Mouse (Mus musculus) thymus, postnatal 36 days (tissue): ENCODE measurements around the gene Camk2b.
A peak's percentile ranks its signal among the peaks of the same experiment; 100 is the strongest.
"Not testable (repeated sequence)": the region's sequence is repeated elsewhere in the genome, so short reads cannot be mapped to it uniquely, and the experiment has no call there.

ENCODE experiments used
- DNase-seq, 2 experiments: peaks; one replicate each; pipeline ENCODE4 v3.0.0; 2022; ENCODE audit warnings: mixed read lengths in 2 of 2

Gene Camk2b

DNA sequence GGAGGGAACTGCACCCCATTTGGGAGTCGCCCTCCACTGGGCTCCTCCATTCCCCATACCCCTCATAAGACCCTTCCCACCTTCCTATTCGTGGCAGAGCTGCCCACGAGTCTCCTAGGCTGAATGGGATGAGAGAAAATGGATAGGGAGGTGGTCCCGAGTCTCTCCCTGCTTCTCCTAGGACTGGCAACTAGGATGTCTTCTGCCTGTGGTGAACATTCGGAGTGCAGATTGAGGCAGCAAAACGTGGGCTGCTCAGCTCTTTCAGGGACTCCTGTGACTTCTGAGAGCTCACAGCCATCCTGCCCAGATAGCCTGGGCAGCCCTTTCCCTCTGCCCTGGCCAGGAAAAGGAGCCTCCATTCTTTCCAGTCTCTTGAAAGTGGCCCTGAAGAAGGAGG lies at the start of gene Camk2b:
TSS of gene Camk2b (minus strand) at position 187 of the 400 bp plus-strand sequence.
- DNase-seq: no peak

DNA sequence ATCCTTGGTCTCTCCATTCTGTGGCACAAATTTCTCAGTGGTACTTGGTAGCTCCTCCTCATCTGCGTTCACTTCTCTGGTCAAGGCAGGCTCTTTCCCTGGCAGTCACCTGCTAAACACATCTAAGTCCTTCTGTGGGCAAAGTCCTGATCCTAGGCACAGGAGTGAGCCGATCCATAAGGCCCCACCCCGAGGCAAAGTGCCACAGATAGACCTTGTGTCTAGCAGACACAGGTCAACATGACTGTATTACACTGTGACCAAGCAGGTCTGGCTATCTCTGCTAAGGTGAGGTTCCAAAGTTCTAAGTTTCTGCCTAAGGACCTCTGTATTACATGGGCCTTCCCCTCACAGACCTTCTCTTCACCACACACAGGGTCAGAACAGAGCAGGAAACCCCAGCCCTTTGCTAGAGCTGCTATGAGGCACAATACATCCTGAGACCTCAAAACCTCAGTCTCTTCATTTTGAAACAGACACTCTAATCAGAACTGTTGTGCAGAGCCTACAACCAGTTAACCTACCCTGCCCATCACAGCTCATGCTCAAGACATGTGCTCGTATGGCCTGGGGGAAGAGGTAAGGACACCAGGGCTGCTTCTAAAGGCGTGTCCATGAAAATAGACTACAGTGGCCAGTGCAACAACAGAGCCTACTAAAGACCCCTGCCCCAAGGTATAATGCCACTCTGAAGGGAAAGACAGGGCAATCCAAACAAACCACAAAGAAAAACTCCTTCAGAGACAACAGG lies 45.7 kb upstream of the Camk2b start:
- DNase-seq: no peak

DNA sequence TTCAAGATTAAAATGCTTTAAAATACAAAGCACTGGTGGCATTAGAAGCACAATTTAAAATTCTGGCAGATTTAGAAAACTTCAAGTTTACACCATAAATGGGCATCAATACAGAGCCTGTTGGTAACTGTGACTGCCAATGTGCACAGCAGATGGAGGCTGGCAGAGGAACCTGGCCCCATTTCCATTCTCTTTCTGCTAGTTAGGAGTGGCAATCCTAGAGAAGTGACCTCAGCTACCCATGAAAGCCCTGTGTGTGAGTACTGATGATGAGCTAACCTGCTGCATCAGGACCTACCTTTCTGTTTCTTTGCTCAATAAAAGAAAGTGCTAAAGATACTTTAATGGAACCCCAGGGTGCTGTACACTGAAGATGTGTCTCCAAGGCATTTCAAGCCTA lies 43.8 kb upstream of the Camk2b start:
- no peak for DNase-seq

DNA sequence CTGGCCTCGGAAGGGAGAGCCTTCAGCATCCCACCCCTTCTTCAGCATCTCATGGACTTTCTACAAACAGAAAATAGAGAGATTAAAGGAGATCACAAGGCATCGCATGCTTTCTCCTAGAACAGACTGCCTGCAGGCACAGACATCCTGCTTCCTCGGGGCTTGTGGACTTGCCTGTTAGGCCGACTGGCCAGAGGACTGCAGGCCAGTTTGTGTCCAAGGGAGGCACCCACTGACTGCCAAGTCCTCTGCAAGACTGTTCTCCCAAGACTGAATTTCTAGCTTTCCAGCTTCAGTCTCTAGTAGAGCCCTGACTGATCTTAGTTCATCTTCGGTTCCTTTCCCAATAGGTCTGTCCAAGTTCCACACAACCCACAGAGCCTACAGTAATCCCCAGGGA lies 42.1 kb upstream of the Camk2b start:
- no peak for DNase-seq

DNA sequence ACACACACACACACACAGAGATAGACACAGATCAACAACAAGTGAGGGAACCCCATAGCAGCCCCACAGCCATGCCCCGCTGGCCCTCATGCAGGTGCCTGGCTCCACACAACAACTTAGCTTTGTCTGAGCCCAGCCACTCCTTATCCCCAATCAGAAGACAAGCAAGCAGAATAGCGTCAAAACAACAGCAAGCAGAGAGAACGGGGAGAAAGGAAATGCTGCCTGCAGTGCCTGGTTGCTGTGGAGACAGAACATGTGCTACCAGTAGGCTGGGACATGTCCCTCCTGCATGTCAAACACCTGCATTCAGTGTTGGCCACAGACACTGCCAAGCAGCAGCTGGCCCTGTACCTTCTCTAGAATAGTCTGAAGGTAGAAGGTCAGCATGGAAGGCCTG lies 41.6 kb upstream of the Camk2b start:
- peak; percentile 43 to 60 for DNase-seq

DNA sequence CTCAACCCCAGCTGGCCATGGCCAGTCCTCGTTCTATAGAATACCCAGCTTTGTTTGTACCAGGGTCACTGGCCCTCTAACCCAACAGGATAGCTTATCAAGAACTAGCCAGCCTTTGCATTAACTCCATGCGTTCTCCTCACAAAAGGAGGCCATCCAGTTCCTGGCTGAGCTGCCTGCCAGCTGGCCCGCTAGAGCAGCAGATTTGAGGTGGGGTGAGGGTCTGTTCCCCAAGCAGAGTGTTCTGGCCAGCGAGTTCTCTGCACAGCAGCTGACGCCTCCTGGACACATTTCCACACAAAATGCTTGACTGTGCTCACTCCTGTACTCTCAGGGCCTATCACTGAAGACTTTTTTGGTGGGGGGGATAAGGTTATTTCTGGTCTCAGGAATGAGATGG lies 38.6 kb upstream of the Camk2b start:
- DNase-seq: no peak

DNA sequence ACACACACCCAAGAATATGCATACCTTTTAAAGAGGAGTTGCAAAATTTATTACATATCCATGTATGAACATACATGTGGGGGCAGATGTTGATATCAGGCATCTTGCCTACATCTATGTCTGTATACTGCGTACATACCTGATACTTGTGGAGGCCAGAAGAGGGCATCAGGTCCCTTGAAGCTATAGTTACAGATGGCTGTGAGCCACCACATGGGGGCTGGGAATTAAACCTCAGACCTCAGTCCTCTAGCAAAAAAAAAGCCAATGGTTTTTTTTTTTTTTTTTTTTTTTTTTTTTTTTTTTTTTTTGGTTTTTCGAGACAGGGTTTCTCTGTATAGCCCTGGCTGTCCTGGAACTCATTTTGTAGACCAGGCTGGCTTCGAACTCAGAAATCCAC lies 30.5 kb upstream of the Camk2b start:
- DNase-seq: not testable (repeated sequence)

DNA sequence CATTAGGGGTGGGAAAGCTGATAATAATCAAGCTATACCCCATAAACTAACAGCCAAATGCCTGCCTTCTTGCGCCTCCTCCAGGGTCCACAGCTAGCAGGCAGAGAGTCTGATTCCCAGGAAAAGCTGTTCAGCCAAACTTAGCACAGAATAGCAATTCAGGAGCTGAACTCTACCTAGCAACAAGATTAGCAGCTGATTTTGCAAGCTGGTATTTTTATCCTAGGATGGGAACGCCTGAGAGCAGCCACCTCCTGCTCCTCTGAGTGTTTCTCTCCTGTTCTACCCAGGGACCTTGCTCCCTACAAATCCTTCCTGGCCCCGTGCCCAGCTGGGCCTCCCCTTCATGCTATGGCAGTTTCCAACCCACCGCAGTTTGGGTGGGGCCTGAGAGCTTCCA lies 20.8 kb upstream of the Camk2b start:
- no peak for DNase-seq

DNA sequence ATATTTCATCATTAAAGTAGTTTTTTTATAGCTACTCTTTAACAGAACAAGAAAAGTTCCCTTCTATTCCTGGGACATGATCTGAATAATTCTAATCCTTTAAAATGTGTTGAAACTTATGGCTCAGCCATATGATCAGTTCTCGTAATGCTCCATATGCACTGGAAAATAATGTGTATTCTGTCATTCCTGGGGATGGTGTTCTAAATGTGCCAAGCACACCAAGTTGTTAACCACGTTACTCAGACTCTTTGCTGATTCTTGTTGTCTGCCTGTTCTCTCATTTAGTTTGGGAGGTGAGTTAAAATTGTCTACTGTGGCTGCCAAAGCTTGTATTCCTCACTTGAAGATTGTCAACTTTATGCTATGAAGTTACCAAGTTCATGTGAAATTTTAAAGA lies 12.6 kb upstream of the Camk2b start:
- DNase-seq: no peak

DNA sequence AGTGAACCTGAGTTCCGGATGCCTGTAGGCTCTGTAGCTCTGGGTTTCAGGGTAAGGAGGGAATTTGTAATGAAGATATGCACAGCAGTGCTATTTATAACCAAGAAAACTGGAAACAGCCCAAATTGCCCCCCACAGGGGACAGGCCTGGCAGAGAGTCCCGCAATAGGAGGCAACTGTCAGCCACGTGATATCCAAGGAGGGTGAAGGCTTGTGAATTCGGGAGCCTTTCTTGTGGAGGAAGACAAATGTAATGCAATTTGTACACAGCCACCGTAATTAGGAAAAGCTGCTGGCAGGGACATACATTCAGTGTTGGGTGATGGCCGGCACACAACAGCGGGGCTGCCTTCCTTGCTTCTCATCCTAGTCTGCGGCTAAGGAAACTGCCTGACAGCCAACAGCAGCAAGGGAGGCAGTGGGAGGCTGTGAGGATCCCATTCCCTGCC lies 9.5 kb upstream of the Camk2b start:
- no peak for DNase-seq

DNA sequence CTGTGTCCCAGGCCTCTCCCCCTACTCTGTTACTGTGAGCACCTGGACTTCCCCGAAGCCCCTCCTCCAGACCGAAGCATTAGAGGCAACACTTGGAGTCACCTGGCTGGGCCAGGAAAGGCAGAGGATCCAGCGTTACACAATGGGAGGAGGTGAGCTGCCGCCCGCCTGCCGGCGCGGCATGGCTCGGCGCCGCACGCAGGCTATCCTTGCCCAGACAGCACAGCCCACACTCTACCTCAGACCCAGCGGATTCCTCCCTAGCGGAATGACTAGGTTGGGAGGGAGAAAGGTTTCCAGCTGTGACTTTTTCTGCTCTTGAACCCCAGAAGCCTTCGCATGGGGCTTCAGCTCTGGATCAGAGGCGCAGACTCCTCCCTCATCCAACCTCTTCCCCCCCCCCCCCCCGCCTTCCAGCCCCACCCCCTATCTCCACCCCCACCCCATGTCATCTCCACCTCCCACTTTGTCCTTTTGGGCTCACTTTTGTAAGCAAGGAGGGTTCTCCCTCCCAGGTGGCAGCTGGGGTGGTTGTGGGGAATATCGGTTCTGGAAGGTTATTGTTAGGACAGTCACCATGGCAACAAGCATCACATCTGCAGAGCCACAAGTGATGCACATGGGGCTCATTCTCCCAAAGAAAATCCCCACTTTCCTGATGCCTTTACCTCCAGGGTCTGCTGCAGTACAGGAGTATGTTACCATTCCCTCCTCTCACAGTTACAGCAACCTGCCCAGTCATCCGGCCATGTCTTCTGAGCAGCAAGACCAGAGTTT lies 2.2 kb upstream of the Camk2b start:
- no peak for DNase-seq

DNA sequence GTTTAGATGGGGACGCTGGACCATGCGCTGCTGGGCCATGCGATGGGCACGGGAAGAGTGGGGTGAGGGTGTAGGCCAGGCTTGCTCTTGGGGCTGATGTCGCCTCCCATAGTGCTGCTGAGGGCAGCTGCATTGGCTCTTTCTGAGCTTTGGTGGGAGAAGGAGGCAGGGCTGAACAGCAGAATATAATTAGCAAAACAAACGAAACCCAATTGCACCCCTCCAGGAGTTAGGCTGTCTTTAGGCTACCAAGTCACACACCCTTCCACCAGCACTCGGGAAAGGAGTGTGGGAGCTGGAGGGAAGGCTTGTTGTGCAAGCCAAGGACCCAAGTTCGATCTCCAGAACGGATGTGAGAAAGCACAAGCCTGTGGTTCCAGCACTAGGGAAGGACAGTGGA lies 998 bp upstream of the Camk2b start:
- DNase-seq: no peak

DNA sequence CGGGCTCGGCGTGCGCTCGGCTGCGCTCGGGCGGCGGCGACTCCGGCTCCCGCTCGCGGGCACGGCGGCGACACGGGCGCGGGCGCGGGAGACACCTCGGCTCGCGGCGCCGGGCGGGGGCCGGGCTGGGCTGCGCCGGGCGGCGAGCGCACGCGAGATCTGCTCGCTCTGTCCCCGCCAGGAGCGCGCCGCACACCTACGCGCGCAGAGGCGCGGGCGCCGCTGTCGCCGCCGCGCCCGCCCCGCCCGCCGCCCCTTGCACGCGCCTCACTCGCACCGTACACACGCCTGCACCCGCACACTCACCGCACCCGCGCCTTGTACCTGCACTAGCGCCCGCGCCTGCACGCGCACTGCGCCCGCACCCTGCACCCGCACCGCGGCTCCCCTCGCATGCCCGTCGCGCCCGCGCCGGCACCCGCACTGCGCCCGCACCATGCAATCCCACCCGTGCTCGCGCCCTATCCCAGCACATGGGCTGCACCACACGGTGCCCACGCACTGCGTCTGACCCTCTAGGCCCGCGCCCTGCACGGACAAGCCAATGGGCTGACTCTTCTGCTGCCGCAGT lies 526 bp downstream of the Camk2b start:
- no peak for DNase-seq

DNA sequence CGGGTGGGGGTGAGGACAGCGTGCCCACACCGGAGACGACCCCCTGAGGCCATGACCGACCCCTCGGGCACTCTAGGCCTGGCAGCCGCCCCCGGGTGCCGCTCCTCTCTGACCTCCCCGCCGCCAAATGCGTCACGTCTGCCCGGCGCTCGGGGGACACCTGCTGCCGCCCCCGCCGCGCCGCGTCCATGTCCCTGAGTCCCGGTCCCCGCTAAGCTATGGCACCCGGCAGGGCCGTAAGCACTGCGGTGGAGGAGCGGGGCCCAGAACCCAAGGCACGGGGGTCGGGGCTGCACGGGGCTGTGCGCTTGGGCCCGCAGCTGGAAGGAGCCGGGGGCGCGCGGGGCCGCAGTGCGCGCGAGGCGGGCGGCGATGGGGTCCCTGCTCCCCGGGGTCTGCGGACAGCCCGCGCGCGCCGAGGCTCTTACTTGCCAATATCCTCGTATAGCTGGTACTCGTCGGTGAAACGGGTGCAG lies 1.1 kb downstream of the Camk2b start:
- peak in 1 of 2 experiments; percentile 8 for DNase-seq

DNA sequence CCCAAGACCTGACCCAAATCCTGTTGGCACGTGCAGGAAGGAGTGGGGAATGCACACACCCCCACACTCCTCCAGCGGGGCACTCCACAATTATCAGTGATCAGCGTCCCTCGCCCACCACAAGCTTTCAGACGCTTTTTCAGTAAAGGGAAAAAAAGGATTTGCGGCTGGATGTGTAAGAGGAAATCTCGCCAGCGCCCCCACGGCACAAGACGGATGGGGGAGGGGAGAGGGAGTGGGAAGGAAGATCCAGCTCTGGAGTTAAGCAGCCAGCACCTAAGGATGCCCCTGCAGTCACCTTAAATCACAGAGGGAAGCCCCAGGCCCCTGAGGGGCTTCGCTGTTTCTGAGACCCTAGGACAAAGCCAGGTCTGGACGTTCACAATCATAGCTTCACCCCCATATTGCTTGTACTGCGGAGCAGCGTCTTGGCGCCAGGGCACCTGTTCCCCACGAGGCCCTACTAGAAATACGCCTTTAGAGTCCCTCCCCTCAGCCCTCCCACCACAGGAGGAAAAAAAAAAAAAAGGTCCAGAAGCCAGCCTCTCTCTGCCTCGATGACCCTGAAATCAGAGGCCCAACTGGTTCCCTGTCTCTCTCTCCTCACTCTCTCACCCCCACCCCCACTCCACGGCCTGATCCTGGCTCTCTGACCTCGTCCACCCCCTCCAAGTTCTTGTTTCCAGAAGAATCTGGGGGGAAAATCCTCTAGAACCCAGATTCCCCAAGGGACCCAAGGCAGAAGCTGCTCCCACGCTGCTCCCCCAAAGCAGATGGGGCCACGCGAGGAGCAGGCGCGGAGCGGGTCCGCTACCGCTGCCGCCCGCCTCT lies 1.7 kb downstream of the Camk2b start:
- DNase-seq: no peak

DNA sequence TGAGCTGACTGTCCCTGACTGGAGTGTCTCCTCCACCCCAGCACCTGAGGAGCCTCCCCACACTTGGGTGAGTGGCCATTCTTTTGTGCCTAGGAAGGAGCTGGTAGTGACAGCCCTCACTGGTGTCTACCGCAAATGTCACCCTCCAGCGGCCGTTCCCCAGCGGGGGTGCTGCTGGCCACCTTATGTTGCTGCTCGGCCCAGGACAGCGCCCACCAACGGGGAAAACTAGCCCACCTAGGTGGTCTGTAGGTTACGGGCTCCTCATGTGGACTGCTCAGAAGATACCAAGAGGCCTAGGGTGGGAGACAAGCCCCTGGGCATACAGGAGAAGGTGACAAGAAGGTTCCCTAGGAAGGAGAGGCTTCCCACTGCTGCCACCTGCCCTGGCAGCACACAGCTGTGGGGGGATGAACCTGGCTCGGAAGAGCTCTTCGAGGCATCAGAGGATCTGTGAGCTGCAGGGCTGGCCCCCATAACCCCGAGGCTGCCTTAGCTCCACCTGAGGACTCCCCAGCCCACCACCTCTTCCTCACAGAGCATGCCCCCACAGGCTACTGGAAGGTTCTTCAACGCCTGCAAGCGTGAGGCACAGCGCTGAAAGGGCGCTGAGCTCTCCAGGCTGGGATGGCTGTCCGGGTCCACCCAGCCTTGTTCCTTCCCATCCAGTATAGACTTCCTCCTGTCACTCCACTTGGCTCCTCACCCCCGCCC lies 2.5 kb downstream of the Camk2b start:
- DNase-seq: no peak

DNA sequence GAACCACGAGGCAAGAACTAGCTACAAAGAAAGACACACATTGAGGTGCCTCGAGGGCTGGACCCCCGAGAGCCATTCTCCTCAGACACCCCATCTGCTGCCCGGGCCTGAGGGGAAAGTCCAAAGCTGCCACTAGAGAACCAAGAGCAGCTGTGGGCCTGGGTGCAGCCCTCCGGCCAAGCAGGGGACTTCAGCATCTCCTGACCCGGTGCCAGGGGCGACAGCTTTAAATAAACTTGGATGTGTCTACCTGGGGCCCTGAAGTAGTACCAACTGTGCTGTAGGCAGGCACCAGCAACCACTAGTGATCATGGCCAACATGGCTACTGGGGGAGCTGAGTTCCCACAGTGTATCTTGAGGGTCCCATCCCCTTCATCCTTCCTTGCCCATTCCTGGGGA lies 3.1 kb downstream of the Camk2b start:
- no peak for DNase-seq

DNA sequence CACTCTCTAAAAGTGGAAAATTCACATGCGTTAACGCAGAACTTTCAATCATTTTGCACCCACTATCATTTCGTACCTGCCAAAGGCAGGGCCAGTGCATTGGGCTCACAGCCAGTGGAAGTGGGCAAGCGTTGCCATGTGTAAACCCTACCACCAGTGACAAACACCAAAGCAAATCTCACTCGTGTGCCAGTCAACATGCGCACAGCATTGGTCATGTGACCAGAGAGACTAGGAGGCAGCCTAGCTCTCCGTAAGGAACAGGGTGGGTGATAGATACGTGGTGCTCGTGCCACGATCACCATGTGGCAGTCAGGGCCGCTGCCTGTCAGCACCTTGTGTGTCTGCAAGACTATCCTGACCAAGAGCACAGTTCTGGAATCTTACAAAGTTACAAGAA lies 3.8 kb downstream of the Camk2b start:
- DNase-seq: no peak

DNA sequence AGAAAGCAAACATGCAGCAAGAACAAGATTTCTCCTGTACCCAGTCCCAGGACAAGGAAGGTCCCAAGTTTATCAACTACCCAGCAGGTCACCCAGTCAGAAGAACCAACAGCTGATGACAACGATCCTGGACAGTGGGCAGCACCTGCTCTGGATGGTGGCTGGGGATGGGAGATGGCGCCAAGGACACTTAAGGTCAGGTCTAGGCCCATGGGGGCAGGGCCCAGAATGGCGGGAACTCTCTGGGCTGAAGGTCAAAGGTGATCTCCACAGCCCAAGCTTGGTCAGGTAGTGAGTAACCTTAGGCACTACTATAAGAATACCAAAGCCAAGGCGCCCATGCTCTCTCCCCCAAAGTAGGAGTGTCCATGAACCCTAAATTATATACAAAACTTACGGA lies 4.3 kb downstream of the Camk2b start:
- no peak for DNase-seq

DNA sequence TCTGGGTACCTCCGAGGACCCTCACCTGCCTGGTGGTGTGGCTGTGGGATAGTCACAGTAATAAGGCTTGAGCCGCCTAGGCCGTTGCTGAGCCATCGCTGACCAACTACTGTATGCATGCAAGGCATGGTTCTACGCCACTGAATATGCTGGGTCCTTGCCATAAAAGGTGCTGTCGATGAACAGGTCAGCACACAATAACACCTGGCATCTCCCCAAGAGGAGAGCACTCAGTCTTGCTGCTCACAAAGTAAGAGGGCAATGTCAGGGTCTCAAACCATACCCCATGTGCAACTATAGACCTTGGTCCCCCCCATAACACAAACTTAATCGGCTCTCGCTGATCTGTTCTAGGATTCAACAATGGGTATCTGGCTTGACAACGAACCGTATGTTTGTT lies 7.0 kb downstream of the Camk2b start:
- DNase-seq: no peak

DNA sequence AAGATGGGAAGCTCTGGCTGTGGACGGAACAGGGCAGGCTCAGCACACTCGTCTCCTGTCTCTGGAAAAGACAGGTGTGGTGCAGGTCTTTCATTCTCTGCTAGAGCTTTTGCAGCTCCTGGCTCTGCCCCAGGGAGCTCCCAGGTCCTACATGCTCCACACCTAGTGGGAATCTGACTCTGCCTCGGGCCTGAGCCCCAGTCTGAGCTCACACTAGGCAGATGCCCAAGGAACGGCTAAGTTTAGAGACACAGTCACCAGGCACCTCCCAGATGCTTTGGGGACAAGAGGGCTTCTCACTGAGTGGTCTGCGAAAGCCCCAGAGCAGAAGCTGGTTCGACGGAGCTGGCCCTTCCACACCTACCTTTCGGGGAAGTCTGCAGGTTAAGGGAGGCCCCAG lies 12.8 kb downstream of the Camk2b start:
- no peak for DNase-seq

DNA sequence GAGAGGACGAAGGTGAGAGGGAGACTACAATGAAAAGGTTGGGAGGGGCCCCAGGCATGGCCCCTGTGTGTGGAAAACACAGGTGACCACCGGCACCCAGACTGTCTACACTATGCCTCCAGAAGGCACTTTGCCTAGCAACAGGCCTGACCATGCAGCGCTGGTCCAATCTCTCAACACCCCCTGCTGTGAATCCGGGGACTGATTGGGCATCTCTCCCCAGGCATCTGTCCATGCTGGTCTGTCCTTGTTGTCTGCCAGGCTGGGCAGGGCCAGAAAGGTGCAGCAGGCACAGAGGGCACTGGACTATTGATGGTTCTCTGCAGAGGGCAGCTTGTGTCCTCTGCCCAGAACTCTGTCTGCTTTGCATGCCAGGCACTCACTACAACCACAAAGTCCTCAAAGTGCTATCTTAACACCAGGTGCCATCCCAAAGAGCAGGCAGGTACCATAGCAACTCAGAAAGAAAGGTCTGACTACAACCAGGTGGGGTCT lies 16.0 kb downstream of the Camk2b start:
- no peak for DNase-seq
